Mouse (Mus musculus): ENCODE data around the gene Rmi1.

- TF ChIP-seq POLR2A (IDR thresholded peaks at IDR 0.05; ENCODE audit: borderline replicate concordance, low read depth, low read length) (no peak), CTCF (IDR thresholded peaks at IDR 0.05; ENCODE audit: low read depth, low read length) (no peak)
These were observed 54.5 kb downstream of the Rmi1 start for GRCm38 (mm10) chr13:58456547-58456946.

Data from bone marrow macrophage, adult 2 months (primary cell).